Mouse (Mus musculus) kidney, postnatal 4 days (tissue): ENCODE results near the gene Gatd1.
"Not testable (repeated sequence)": the region's sequence is repeated elsewhere in the genome, so short reads cannot be mapped to it uniquely, and the experiment has no call there.

Experiments used
- DNase-seq, 2 experiments: peaks; one replicate each; pipeline ENCODE4 v3.0.0; 2021; ENCODE audit warnings: mixed read lengths in 2 of 2

Gatd1 gene

GRCm38 (mm10) chr7:141426948-141427730, 13.2 kb upstream of the Gatd1 start:
- no peak for DNase-seq

GRCm38 (mm10) chr7:141423811-141424210, 9.9 kb upstream of the Gatd1 start:
- no peak for DNase-seq

GRCm38 (mm10) chr7:141420030-141420702, 6.2 kb upstream of the Gatd1 start:
- DNase-seq, result no peak

- DNase-seq, result peak; percentile 67 to 71
Measured at GRCm38 (mm10) chr7:141418970-141419369, 5.0 kb upstream of the Gatd1 start.

- DNase-seq, result no peak
Measured at GRCm38 (mm10) chr7:141417731-141418681, 4.1 kb upstream of the Gatd1 start.

GRCm38 (mm10) chr7:141416144-141416841, 2.4 kb upstream of the Gatd1 start:
- DNase-seq, result no peak

- DNase-seq, result peak in 1 of 2 experiments; percentile 37
Measured at GRCm38 (mm10) chr7:141413331-141413730, 605 bp downstream of the Gatd1 start.

GRCm38 (mm10) chr7:141411667-141412066, 2.3 kb downstream of the Gatd1 start:
- no peak for DNase-seq

- DNase-seq, result no peak
Measured at GRCm38 (mm10) chr7:141410631-141411030, 3.3 kb downstream of the Gatd1 start.

GRCm38 (mm10) chr7:141408833-141409232, 5.1 kb downstream of the Gatd1 start:
- peak; percentile 92 to 93 for DNase-seq

- DNase-seq, result not testable (repeated sequence)
Measured at GRCm38 (mm10) chr7:141407670-141408069, 6.3 kb downstream of the Gatd1 start.

GRCm38 (mm10) chr7:141405466-141405865, 8.5 kb downstream of the Gatd1 start:
- DNase-seq, result no peak

GRCm38 (mm10) chr7:141403305-141403704, 10.6 kb downstream of the Gatd1 start:
- peak; percentile 77 to 80 for DNase-seq

GRCm38 (mm10) chr7:141395348-141395747, 18.6 kb downstream of the Gatd1 start:
- DNase-seq, result no peak

- DNase-seq, result peak; percentile 85 to 88
Measured at GRCm38 (mm10) chr7:141394771-141395170, 19.2 kb downstream of the Gatd1 start.

GRCm38 (mm10) chr7:141394158-141394557, 19.8 kb downstream of the Gatd1 start:
- no peak for DNase-seq

- DNase-seq, result no peak
Measured at GRCm38 (mm10) chr7:141392552-141393222, 21.2 kb downstream of the Gatd1 start.

- peak; percentile 98 to 99 for DNase-seq
Measured at GRCm38 (mm10) chr7:141391625-141392551, 22.0 kb downstream of the Gatd1 start, which contains the start of gene Taldo1. Taldo1 (plus strand) TSS chr7:141392199.

GRCm38 (mm10) chr7:141390326-141391259, 23.3 kb downstream of the Gatd1 start:
- DNase-seq, result no peak
